In the genomic region with DNA sequence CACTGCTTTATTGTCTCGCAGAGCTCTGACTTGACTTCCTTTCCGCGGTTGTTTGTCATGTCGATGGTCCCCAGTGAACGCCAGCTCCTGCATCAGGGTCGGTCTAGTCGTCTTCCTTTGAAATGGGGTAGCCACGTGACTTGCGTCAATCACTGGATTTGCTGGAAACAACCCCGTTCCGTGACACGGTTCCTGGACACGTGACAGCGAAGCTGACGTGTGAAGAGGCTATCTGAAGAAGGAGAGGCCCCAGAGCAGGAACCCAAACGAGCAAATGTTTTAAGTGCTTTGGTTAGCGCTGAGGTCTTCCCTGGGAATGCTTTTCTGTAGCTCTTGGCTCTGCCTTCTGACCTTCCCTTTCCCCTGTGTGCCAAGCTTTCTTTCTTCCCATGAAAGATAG, we compare ENCODE assay signal across 11 mouse cellular contexts. TPM values are rescaled to one million over a fixed set of nuclear protein-coding genes. Genes with fewer than 3 reads are reported as not detected.
DNase-seq lines count a peak whose midpoint lies in the region; ATAC-seq and TF ChIP-seq lines count a peak whose summit lies in the region.
"Had no signal": no experiment of that assay in that cellular context is flagged by ENCODE, and none has a peak within 500 bp of the region (broad histone marks: within the 10 kb centered on the region; RNA-seq: fewer than 3 reads in every experiment).

No protein-coding gene starts in this region.

- H3K4me2 ChIP-seq in forebrain, postnatal 0 days (ENCODE audit: low read depth) = peak overlapping the region; percentile 8; the same call in 1 of the 2 replicates
- H3K4me2 ChIP-seq in forebrain, embryonic 11.5 days (ENCODE audit: low read depth, low read length, severe bottlenecking) = no peak overlapping the region
- H3K4me2 ChIP-seq in heart, postnatal 0 days (ENCODE audit: low read depth, low read length) = peak overlapping the region; percentile 20; the same call in 1 of the 2 replicates
- peak overlapping the region; percentile 42 for H3K4me2 ChIP-seq in kidney, embryonic 16.5 days (replicated peaks; ENCODE audit: low read depth, low read length)
- H3K4me2 ChIP-seq: liver, embryonic 15.5 days had no signal

- no peaks in the 10 kb centered on the region for H3K9me3 ChIP-seq in forebrain, postnatal 0 days (ENCODE audit: low read length)
- H3K9me3 ChIP-seq in forebrain, embryonic 11.5 days (ENCODE audit: control insufficient read depth, low read length) = no peaks in the 10 kb centered on the region
- 0 out of 2 replicates have a peak, but pooled peaks cover 4% of the 10 kb centered on the region for H3K9me3 ChIP-seq in heart, postnatal 0 days (replicated peaks; ENCODE audit: control insufficient read depth, low read length)
- H3K9me3 ChIP-seq in kidney, embryonic 16.5 days (ENCODE audit: low read length) = peaks cover 7% of the 10 kb centered on the region; the same call in 1 of the 2 replicates
- H3K9me3 ChIP-seq: liver, embryonic 15.5 days had no signal

- no peaks in the 10 kb centered on the region for H3K36me3 ChIP-seq in forebrain, postnatal 0 days (ENCODE audit: insufficient read depth)
- H3K36me3 ChIP-seq in forebrain, embryonic 11.5 days (ENCODE audit: control insufficient read depth, insufficient read depth, low read length) = no peaks in the 10 kb centered on the region
- H3K36me3 ChIP-seq in heart, postnatal 0 days (replicated peaks; ENCODE audit: control insufficient read depth, insufficient read depth, low read length) = no peaks in the 10 kb centered on the region
- no peaks in the 10 kb centered on the region for H3K36me3 ChIP-seq in kidney, embryonic 16.5 days (ENCODE audit: insufficient read depth, low read length)
- H3K36me3 ChIP-seq: forebrain, embryonic 10.5 days; liver, embryonic 15.5 days had no signal

- no peak for TF ChIP-seq CTCF in forebrain, postnatal 0 days (IDR thresholded peaks at IDR 0.05; ENCODE audit: low read depth)
- TF ChIP-seq CTCF in heart, postnatal 0 days (IDR thresholded peaks at IDR 0.05; ENCODE audit: low read depth) = no peak

- no peaks in the 10 kb centered on the region for H3K4me1 ChIP-seq in forebrain, postnatal 0 days (ENCODE audit: insufficient read depth)
- no peaks in the 10 kb centered on the region for H3K4me1 ChIP-seq in forebrain, embryonic 11.5 days (replicated peaks; ENCODE audit: control insufficient read depth, insufficient read depth, low read length)
- H3K4me1 ChIP-seq in heart, postnatal 0 days (ENCODE audit: control insufficient read depth, insufficient read depth) = no peaks in the 10 kb centered on the region
- no peaks in the 10 kb centered on the region for H3K4me1 ChIP-seq in kidney, embryonic 16.5 days (ENCODE audit: insufficient read depth, low read length)
- H3K4me1 ChIP-seq: liver, embryonic 15.5 days had no signal

- no peak for TF ChIP-seq EP300 in heart, postnatal 0 days (IDR thresholded peaks at IDR 0.05; ENCODE audit: low read depth)

- no peak overlapping the region for H3K4me3 ChIP-seq in forebrain, postnatal 0 days (ENCODE audit: low read depth, low read length)
- H3K4me3 ChIP-seq in forebrain, embryonic 11.5 days (ENCODE audit: low read depth, low read length) = no peak overlapping the region
- no peak overlapping the region for H3K4me3 ChIP-seq in heart, postnatal 0 days (ENCODE audit: low read depth, low read length)
- peak overlapping the region; percentile 4; the same call in 1 of the 2 replicates for H3K4me3 ChIP-seq in kidney, embryonic 16.5 days (ENCODE audit: low read length)
- H3K4me3 ChIP-seq: forebrain, embryonic 10.5 days; liver, embryonic 15.5 days had no signal

- H3K27me3 ChIP-seq in forebrain, postnatal 0 days (ENCODE audit: insufficient read depth, low read length) = no peaks in the 10 kb centered on the region
- H3K27me3 ChIP-seq in forebrain, embryonic 11.5 days (ENCODE audit: control insufficient read depth, insufficient read depth, low read length) = no peaks in the 10 kb centered on the region
- no peaks in the 10 kb centered on the region for H3K27me3 ChIP-seq in heart, postnatal 0 days (ENCODE audit: control insufficient read depth, insufficient read depth, low read length)
- no peaks in the 10 kb centered on the region for H3K27me3 ChIP-seq in kidney, embryonic 16.5 days (ENCODE audit: insufficient read depth, low read length)
- H3K27me3 ChIP-seq: liver, embryonic 15.5 days had no signal

- H3K27ac ChIP-seq in forebrain, postnatal 0 days (ENCODE audit: low read depth, low read length) = no peak overlapping the region
- H3K27ac ChIP-seq in forebrain, embryonic 11.5 days (ENCODE audit: low read depth, low read length) = no peak overlapping the region
- H3K27ac ChIP-seq in heart, postnatal 0 days (ENCODE audit: low read depth) = peak overlapping the region; percentile 57; the same call in 1 of the 2 replicates
- no peak overlapping the region for H3K27ac ChIP-seq in kidney, embryonic 16.5 days (ENCODE audit: low read length)
- H3K27ac ChIP-seq: forebrain, embryonic 10.5 days; liver, embryonic 15.5 days had no signal

- ATAC-seq in forebrain, postnatal 0 days = no peak
- no peak for ATAC-seq in forebrain, embryonic 11.5 days (replicated peaks; ENCODE audit: low FRiP score)
- peak; percentile 55 for ATAC-seq in heart, postnatal 0 days (ENCODE audit: insufficient read depth, low read depth)
- ATAC-seq in kidney, embryonic 16.5 days (ENCODE audit: low FRiP score, low TSS enrichment) = no peak

- no peak overlapping the region for H3K9ac ChIP-seq in forebrain, postnatal 0 days
- H3K9ac ChIP-seq in forebrain, embryonic 11.5 days (ENCODE audit: low read length) = no peak overlapping the region
- no peak overlapping the region for H3K9ac ChIP-seq in heart, postnatal 0 days (replicated peaks; ENCODE audit: low read depth, low read length)
- no peak overlapping the region for H3K9ac ChIP-seq in kidney, embryonic 16.5 days (replicated peaks; ENCODE audit: low read length)
- H3K9ac ChIP-seq: liver, embryonic 15.5 days had no signal

- 85% methylated on average over 17 of the region's 17 CpGs for whole genome bisulfite sequencing in forebrain, postnatal 0 days
- 83% methylated on average over 17 of the region's 17 CpGs for WGBS in forebrain, embryonic 11.5 days
- WGBS in heart, postnatal 0 days = 52% methylated on average over 17 of the region's 17 CpGs
- 49% methylated on average over 17 of the region's 17 CpGs for WGBS in kidney, embryonic 16.5 days

- DNase-seq in forebrain, postnatal 0 days = no peak
- no peak for DNase-seq in forebrain, embryonic 11.5 days (ENCODE audit: low spot score)
- peak; percentile 13 for DNase-seq in adrenal gland, adult 8-10 months
- DNase-seq in heart, postnatal 0 days (ENCODE audit: low spot score) = peak; percentile 49
- DNase-seq in embryo, embryonic 10.5 days (ENCODE audit: low spot score) = no peak
- DNase-seq in layer of hippocampus, adult 11-12 months (ENCODE audit: low spot score) = no peak
- DNase-seq in right cerebral cortex, postnatal 14 days = no peak

RNA-seq across cellular contexts. Expression of a gene that starts 41.5 kb away (rescaled TPM):
- total RNA-seq in forebrain, postnatal 0 days (2014; rRNA removed) = 17.7 and 23.7 TPM in 2 replicates
- 2.4 and 5.7 TPM in 2 replicates for polyA plus RNA-seq in forebrain, postnatal 0 days (2015; fragmentation: Nextera tagmentation; extraction: Ambion mirVana)
- 2.1 and 2.4 TPM in 2 replicates for polyA plus RNA-seq in forebrain, embryonic 11.5 days (2014; fragmentation: Nextera tagmentation; extraction: Ambion mirVana)
- total RNA-seq in adrenal gland, adult 8-10 months (2022) = 1 to 10 TPM; 4.0 to 7.9 (median 4.8) TPM
- total RNA-seq in heart, postnatal 0 days (2014; rRNA removed; ENCODE audit: low replicate concordance) = 0.92 and 2.0 TPM in 2 replicates
- polyA plus RNA-seq in heart, postnatal 0 days (2015; fragmentation: Nextera tagmentation; extraction: Ambion mirVana) = 0.67 and 0.71 TPM in 2 replicates
- 4.2 and 4.9 TPM in 2 replicates for polyA plus RNA-seq in kidney, embryonic 16.5 days (2015; fragmentation: Nextera tagmentation; extraction: Ambion mirVana)
- total RNA-seq: common myeloid progenitor, adult 5-6 weeks had no signal

Comparison
In these comparisons a context has a peak if more than half of its experiments do, and no peak if none do; other contexts are left out.
1. DNase-seq: peak in adrenal gland, adult 8-10 months (single experiment) and heart, postnatal 0 days (single experiment); none in forebrain, postnatal 0 days (single experiment), forebrain, embryonic 11.5 days (single experiment), embryo, embryonic 10.5 days (single experiment), layer of hippocampus, adult 11-12 months (single experiment) and right cerebral cortex, postnatal 14 days (single experiment).